Mouse (Mus musculus) gastrocnemius, postnatal 25 days (tissue): ENCODE results near the gene Mospd3. TPM values are rescaled to one million over a fixed set of nuclear protein-coding genes. Genes with fewer than 3 reads are reported as not detected.
A peak's percentile ranks its signal among the peaks of the same experiment; 100 is the strongest.

Experiments used
- DNase-seq: peaks from one replicate; pipeline ENCODE4 v3.0.0; 2022
- long read RNA-seq, 2 experiments: library from polyadenylated mRNA; stranded (forward); transcript quantifications; one replicate each; pipeline ENCODE4 v2.0.0; 2021
- total RNA-seq, 2 experiments: library from RNA; stranded (reverse); gene quantifications; 1 replicate in 1 of 2; 2 replicates in 1 of 2; pipeline ENCODE4 v1.2.3; 2021

Mospd3 gene
- 10 to 100 TPM; 12.5 to 12.8 TPM for total RNA-seq
- long read RNA-seq, experiment 1, transcript Mospd3-202 (5 exons, 1,318 nt) = major isoform, 5 of 9 reads
- long read RNA-seq, experiment 1, partial matches to known transcripts = 2 of 9 reads
- long read RNA-seq, experiment 1, other reads (novel, unspliced or antisense) = 2 of 9 reads
- long read RNA-seq, experiment 2, transcript Mospd3-202 (5 exons, 1,318 nt) = major isoform, 12 of 12 reads
- long read RNA-seq, experiment 2, partial matches to known transcripts = 0 of 12 reads
- long read RNA-seq, experiment 2, other reads (novel, unspliced or antisense) = 0 of 12 reads

GRCm38 (mm10) chr5:137600619-137601364 lies at the start of gene Mospd3:
TSS of gene Mospd3 (minus strand) at chr5:137601058.
- peak; percentile 93 for DNase-seq

DNA sequence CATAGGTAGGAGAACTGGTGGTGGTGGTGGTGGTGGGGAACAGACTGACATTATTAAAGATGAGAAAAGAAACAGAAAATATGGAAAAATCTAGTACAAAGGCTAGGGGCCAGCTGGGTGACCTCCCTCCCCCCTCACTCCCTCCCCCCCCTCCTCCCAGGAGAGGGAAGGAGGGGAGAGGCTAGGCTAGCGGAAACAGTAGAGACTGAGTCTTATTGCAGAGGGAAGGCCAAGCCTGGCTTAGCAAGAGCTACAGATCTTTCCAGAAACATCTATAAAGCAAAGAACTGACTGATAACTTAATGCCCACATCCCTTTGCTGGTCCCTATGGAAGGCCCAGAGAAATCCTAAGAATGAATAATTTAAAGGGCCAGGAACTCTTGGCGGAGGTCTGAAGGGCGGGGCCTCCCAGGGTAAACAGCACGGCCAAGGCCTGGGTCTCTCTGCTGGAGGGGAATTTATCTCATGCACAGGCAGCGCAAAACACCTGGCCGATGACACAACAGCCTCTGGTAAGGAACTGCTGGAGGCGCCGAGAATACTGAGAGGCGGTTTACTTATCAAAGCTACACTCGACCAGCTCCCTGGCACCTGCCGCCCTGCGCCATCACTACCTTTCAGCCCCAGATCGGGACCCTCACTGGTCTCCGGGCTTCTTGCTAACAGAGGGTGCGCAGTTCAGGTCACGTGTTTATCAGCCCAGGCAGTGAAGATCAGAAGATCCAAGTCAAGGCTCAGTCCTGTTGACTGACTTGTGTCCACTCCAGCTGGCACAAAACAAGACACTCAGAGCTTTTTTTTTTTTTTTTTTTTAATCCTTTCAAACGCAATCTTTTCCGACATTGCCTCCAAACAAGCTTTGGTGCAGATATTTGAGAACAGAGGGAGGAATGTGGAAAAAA lies 49.1 kb upstream of the Mospd3 start:
- DNase-seq = peak; percentile 42

DNA sequence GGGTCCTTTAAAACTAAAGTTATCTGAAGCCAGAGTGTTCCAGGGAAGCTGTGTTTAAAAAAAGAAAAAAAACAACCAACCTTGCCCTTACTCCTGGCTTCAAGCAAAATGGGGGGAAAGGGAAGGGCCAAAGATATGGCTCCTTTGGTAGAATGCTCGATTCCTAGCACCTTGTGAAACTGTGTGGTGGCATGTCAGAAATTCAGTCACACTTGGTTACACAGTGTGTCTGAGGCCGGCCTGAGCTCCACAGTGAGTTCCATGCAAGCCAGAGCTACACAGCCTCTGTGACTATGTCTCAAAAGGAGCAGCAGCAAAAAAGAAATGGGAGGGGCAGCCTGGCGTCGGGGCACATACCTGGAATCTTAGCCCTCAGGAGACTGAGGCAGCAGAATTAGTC lies 48.4 kb upstream of the Mospd3 start:
- no peak for DNase-seq

DNA sequence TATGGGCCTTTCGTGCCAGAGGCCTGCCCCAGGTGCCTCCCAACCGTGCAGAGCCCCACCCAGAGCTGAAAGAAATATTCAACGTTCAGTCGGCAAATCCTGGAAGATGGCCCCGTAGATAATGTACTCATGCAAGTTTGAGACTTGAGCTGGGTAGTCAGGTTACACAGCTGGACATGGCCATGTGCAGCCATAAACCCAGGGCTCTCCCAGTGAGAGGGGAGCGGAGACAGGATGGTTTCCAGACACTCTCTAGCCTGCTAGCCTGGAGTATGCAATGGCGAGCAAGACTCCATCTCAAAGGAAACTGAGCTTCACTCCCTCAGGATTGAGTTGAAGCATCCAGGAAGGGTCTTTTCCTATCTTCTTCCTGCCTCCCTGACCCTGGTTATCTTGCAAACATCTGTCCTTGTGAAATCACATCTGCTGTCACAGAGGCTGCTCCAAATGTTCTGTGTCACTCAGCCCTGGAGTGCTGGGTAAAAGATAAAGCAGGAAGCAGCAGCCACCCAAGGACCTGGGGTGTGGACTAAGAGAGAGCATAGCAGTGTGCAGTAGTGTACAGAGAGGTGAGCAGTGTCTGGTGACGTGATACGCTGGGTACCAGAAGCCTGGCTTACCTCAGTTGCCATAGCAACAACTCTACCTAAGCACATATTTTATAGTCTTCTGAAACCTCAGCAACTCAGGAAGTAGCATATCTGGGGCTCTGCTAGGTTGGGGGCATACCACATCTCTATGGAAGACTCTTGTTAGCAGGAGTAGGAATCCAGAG lies 47.2 kb upstream of the Mospd3 start:
- no peak for DNase-seq

GRCm38 (mm10) chr5:137645652-137646091 lies 44.8 kb upstream of the Mospd3 start, which contains the start of gene Irs3:
TSS of gene Irs3 (minus strand) at chr5:137645714.
- peak; percentile 46 for DNase-seq

DNA sequence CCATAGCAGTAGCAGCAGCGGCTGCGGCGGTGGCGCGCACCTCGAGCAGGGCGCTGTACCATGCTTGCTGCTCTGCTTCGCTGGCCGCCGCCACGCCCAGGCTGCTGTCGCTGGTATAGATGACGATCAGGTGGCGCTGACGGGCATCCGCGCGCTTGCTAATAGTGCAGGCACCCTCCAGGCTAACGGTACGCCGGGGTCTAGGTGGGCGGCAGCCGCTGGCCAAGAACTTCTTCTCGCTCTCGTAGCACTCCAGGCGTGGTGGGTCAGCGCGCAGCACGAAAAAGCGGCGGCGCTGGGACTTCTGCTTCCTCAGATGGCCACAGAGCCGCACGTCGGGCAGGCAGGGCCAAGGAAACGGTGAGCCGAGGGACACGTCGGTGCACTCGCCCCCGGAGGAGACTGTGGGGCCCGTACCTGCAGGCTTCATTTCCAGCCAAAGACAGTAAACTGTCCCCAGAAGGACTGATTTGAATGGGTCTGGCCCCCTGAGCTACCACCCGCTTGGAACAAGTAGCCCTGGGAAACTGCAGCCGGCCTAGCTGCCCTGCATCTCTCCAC lies 44.3 kb upstream of the Mospd3 start:
- DNase-seq = no peak

DNA sequence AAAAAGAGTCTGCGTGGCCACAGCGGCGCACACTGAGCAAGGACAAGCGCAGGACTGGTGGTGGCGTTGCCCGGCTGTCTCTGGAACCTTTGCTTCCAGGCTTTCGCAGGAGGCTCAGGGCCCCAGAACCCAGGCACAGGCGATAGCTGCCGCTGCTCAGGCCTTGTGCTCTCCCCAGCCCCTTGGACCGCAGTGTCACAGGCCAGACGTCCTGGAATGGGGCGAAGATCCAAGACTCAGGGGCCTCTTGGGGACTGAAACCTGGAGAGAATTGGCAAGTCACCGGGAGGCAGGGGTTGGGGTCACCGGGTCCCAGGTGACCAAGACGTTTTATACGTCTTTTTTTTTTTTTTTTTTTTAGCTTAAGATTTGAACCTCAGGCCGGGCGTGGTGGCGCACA lies 43.6 kb upstream of the Mospd3 start:
- DNase-seq = no peak

GRCm38 (mm10) chr5:137642886-137643285 lies 42.0 kb upstream of the Mospd3 start:
- DNase-seq = no peak

DNA sequence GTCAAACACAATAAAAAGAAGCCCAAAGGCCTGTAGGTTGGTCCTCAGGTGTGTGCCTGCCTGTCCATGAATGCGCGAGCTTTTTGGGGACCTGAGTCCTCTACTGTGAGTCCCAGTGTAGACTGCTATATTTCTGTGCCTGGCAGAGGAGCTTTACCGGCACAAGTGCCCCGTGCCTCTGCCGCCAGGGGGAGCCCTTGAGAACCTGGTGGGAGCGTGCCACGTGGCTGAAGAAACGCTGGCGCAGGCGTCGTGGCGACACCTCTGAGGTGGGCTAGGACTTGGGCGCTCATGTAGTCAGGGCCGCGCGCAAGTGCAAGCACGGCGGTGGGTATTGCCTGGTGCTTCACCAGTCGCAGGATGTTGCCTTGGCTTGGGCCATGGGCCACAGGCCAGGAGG lies 40.2 kb upstream of the Mospd3 start, which contains the start of gene Sap25:
TSS of gene Sap25 (plus strand) at position 281 of the 400 bp plus-strand sequence.
- DNase-seq = no peak

DNA sequence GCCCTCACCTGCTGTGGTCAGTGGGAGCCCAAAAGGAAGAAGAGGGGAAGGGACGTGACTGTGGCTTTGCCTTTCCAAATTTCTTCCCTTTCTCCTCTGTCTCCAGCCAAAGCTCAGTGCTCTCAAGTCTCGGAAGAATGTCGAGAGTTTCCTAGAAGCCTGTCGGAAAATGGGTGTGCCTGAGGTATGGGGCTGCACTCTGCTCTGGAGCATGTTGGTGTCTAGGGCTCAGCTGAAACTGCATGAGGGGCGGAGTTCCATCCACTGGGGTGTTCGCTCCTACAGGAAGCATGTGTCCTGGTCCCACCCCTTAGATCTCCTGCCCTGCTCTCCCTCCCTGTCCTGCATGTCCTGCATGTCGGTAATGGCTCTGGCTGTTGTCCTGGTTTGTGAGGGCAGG lies 38.6 kb upstream of the Mospd3 start:
- no peak for DNase-seq

DNA sequence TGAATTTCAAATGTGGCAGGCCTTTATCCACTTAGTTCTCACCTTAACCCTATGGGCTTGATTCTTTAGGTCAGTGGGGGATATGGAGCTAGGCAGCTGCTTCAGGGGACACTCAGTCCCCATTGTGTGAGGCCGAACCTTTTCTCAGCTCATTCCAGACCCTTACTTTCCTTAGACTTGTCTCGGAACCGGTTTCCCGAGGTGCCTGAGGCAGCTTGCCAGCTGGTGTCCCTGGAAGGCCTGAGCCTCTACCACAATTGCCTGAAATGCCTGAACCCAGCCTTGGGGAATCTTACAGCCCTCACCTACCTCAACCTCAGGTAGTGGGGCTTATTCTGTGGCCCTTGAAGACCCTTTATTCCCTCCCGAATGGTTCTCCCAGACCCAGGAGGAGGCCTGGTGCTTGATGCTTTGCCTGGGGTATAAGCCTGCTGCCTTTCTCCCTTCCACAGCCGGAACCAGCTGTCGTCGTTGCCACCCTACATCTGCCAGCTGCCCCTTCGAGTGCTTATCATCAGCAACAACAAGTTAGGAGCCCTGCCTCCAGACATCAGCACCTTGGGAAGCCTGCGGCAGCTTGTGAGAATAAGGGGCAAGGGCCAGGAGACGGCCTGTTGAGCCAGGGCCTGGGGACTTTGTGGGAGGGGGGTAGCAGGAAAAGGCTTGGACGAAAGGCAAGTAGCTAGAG lies 32.7 kb upstream of the Mospd3 start:
- DNase-seq = no peak

GRCm38 (mm10) chr5:137631591-137631990 lies 30.7 kb upstream of the Mospd3 start:
- DNase-seq = no peak

GRCm38 (mm10) chr5:137631171-137631570 lies 30.3 kb upstream of the Mospd3 start:
- DNase-seq = peak; percentile 55

- peak; percentile 60 for DNase-seq
Observed at GRCm38 (mm10) chr5:137630602-137631001, 29.7 kb upstream of the Mospd3 start.

DNA sequence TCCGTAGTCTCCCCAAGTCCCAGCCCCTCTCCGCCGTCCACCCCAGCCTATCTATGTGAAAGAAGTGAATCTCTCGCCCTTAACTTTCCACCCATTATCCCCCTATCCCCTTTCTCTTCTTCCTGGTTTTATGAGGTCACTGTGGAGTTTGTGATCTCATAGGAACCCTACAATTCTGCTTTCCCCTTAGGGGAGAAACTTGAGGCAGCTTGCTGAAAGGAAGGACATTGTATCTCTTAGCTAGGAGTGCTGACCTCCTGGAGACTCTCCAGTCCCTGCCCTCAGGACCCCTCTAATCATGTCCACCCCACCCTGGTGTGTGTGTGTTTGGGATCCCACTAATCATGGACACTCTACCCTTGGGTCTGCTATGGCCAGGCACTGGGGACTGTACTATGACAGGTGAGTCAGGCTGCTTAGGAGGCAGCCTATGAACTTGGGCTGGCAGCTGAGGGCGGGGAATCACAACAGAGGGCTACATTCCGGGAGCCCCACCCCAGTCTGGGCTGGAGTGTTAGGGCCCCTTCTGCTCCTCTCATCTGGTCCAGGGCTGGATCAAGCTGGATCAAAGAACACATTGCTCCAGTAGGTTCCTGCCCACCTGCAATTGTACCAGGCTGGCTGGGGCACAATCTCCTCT lies 29.2 kb upstream of the Mospd3 start:
- DNase-seq = no peak

DNA sequence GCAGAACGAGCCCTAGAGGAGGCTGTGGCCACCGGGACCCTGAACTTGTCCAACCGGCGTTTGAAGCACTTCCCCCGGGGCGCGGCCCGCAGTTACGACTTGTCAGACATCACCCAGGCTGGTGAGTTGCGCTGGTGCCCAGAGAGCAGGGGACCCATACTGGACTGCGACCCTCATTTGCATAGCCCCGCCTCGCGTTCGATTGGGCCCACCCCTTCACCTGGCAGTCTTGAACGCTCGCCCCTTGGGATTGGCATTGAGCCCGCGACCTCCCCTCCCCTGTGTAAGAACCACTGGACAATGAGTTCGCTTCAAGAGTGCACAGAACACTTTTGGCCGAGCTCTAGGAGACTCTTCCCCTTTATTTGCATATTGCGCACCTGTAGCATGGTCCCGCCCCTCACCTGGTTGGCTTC lies 28.5 kb upstream of the Mospd3 start:
- no peak for DNase-seq

DNA sequence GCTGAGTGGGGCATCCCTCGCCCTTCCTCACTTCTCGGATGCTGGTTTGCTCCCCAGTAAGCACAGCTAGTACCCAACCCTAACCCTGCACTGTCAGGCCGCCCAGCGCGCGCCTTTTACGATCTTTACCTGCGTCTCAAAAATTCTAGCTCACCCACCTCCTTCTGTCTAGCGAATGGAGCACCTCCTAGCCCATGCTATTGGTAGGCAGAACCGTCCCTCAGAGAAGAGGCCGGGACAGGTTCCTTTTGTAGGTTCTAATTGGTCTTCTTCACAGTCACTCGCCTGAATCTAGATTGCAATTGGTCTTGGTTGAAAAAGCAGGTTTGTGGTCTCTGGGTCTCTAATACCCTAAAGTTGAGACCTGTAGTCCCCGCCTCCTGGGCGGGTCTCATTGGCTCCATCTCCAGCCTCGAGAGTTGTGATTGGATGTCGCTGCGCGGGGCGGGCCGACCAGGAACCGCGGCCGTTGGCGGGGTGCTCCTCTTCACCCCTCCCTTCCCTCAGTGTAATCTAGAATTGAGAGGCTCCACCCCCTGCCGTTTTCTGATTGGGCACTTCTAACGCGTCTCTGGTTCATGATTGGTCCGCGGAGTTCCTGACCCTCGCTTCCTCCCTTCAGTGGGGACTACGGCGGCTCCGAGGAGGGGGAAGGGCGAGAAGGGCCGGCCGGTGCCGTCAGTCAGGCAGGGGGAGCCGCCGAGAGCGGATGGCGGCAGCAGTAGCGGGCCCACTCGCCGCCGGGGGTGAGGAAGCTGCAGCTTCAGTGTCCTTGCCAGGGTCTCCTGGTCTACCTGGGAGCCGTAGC lies 27.8 kb upstream of the Mospd3 start, which contains the start of the genes Fbxo24, Lrch4 and Gm20605:
TSS of gene Fbxo24 (minus strand) at position 505 of the 808 bp plus-strand sequence.
TSS of gene Lrch4 (plus strand) at position 624 of the 808 bp plus-strand sequence.
TSS of gene Gm20605 (plus strand) at position 678 of the 808 bp plus-strand sequence.
- peak; percentile 100 for DNase-seq

- DNase-seq = no peak
Observed at GRCm38 (mm10) chr5:137627991-137628390, 27.1 kb upstream of the Mospd3 start.
